In the genomic region with DNA sequence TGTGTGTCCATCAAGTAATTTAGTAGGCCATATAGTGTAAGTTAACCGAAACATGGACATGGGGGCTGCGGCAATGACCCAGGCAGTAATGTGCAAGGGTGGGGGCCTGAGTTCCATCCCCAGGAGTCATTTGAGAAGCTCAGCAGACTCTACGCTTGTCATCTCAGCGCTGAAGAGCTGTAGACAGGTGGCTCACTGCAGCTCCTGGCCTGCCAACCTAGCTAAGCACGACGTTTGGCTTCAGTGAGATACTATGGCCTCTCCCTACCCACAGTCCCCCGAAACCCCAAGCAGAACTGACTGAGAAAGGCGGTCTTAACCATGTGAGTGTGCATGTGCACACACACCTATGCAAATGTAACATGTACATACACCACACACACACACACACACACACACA, we compare ENCODE assay signal across 22 mouse cellular contexts. TPM values are rescaled to one million over a fixed set of nuclear protein-coding genes. Genes with fewer than 3 reads are reported as not detected.
DNase-seq lines count a peak whose midpoint lies in the region; ATAC-seq and TF ChIP-seq lines count a peak whose summit lies in the region.
"Had no signal": no experiment of that assay in that cellular context is flagged by ENCODE, and none has a peak within 500 bp of the region (broad histone marks: within the 10 kb centered on the region; RNA-seq: fewer than 3 reads in every experiment).

No protein-coding gene starts in this region.

- TF ChIP-seq POLR2A in myocyte (IDR thresholded peaks at IDR 0.05; ENCODE audit: insufficient read length, low read depth): no peak

- intact Hi-C loops in gastrocnemius, adult 2 months (cut with DNase I): no loop called here

- H3ac ChIP-seq in myocyte (ENCODE audit: control insufficient read depth, insufficient read length): no peak overlapping the region

- TF ChIP-seq CTCF in gastrocnemius, adult 2 months (IDR thresholded peaks at IDR 0.05): no peak
- TF ChIP-seq CTCF in liver, embryonic 14.5 days (IDR thresholded peaks at IDR 0.05; ENCODE audit: low read depth): no peak

- 85% methylated on average over 8 of the region's 8 CpGs for WGBS in intestine, embryonic 16.5 days
- WGBS in intestine, embryonic 15.5 days: 83% methylated on average over 8 of the region's 8 CpGs
- WGBS in liver, embryonic 14.5 days (ENCODE audit: insufficient replicate concordance): 64% methylated on average over 8 of the region's 8 CpGs

- H3K36me3 ChIP-seq in intestine, embryonic 16.5 days (ENCODE audit: control insufficient read depth, insufficient read depth, low read length): no peaks in the 10 kb centered on the region
- no peaks in the 10 kb centered on the region for H3K36me3 ChIP-seq in intestine, embryonic 15.5 days
- H3K36me3 ChIP-seq in liver, embryonic 14.5 days (replicated peaks; ENCODE audit: control insufficient read depth, insufficient read depth, low read depth): no peaks in the 10 kb centered on the region
- no peaks in the 10 kb centered on the region for H3K36me3 ChIP-seq in myocyte (ENCODE audit: control insufficient read depth, insufficient read depth)
- H3K36me3 ChIP-seq: embryonic facial prominence, embryonic 15.5 days; hindbrain, embryonic 12.5 days; lung, embryonic 15.5 days; neural tube, embryonic 15.5 days had no signal

- no peak for ATAC-seq in intestine, embryonic 16.5 days
- no peak for ATAC-seq in intestine, embryonic 15.5 days
- ATAC-seq in liver, embryonic 14.5 days (ENCODE audit: insufficient read depth): no peak
- no peak for ATAC-seq in megakaryocyte-erythroid progenitor cell, adult 5-6 weeks (replicated peaks; ENCODE audit: low FRiP score, low TSS enrichment, poor library complexity, severe bottlenecking)

- no peak overlapping the region for H3K4me3 ChIP-seq in gastrocnemius, adult 2 months
- H3K4me3 ChIP-seq in intestine, embryonic 16.5 days (ENCODE audit: low read length): peak overlapping the region; percentile 7; the same call in 1 of the 2 replicates
- H3K4me3 ChIP-seq in intestine, embryonic 15.5 days (replicated peaks): no peak overlapping the region
- H3K4me3 ChIP-seq in liver, embryonic 14.5 days (ENCODE audit: insufficient read depth in 1 of 2, low read depth in 2 of 2, low read length in 2 of 2): no peak overlapping the region
- no peak overlapping the region for H3K4me3 ChIP-seq in myocyte
- H3K4me3 ChIP-seq: embryonic facial prominence, embryonic 15.5 days; hindbrain, embryonic 12.5 days; left cerebral cortex, adult 2 months; lung, embryonic 15.5 days; neural tube, embryonic 15.5 days had no signal

- H3K27me3 ChIP-seq in intestine, embryonic 16.5 days (replicated peaks; ENCODE audit: control insufficient read depth, insufficient read depth, low read length): peaks cover 17% of the 10 kb centered on the region
- peaks cover 27% of the 10 kb centered on the region for H3K27me3 ChIP-seq in intestine, embryonic 15.5 days (replicated peaks)
- 0 out of 2 replicates have a peak, but pooled peaks cover 2% of the 10 kb centered on the region for H3K27me3 ChIP-seq in liver, embryonic 14.5 days (ENCODE audit: control insufficient read depth, insufficient read depth, low read length)
- peaks cover 35% of the 10 kb centered on the region for H3K27me3 ChIP-seq in myocyte (ENCODE audit: control insufficient read depth, insufficient read depth, insufficient read length)

- TF ChIP-seq EP300 in liver, embryonic 14.5 days (IDR thresholded peaks at IDR 0.05; ENCODE audit: low read depth): no peak

- peak; percentile 37 for DNase-seq in gastrocnemius, adult 2 months
- DNase-seq in gastrocnemius, postnatal 25 days: no peak
- no peak for DNase-seq in liver, embryonic 14.5 days (ENCODE audit: low read depth in 3 of 3, low spot score in 3 of 3)
- DNase-seq: cerebellum, adult 11 months; cerebellum, postnatal 36 days; embryo, embryonic 11 days; gastrocnemius, postnatal 10 days; heart, adult 18-20 months; kidney, adult 8-10 months; kidney, postnatal 10 days; lung, postnatal 4 days had no signal

- no peak overlapping the region; the same call in 1 of the 2 replicates for H3K4me2 ChIP-seq in intestine, embryonic 16.5 days (ENCODE audit: low read depth, low read length)
- H3K4me2 ChIP-seq in intestine, embryonic 15.5 days (replicated peaks): no peak overlapping the region
- H3K4me2 ChIP-seq in liver, embryonic 14.5 days (ENCODE audit: low read depth): peak overlapping the region; percentile 37
- no peak overlapping the region for H3K4me2 ChIP-seq in myocyte (ENCODE audit: low read depth)
- H3K4me2 ChIP-seq: embryonic facial prominence, embryonic 15.5 days; hindbrain, embryonic 12.5 days; lung, embryonic 15.5 days; neural tube, embryonic 15.5 days had no signal

- H3K9me3 ChIP-seq in intestine, embryonic 16.5 days (ENCODE audit: control insufficient read depth, low read length): no peaks in the 10 kb centered on the region
- H3K9me3 ChIP-seq in intestine, embryonic 15.5 days: no peaks in the 10 kb centered on the region
- no peaks in the 10 kb centered on the region for H3K9me3 ChIP-seq in liver, embryonic 14.5 days (ENCODE audit: control insufficient read depth, low read length)
- H3K9me3 ChIP-seq: embryonic facial prominence, embryonic 15.5 days; hindbrain, embryonic 12.5 days; lung, embryonic 15.5 days; neural tube, embryonic 15.5 days had no signal

- H3K27ac ChIP-seq in gastrocnemius, adult 2 months: no peak overlapping the region
- H3K27ac ChIP-seq in intestine, embryonic 16.5 days (ENCODE audit: low read length): 0 out of 2 replicates have a peak overlapping the region, but pooled peaks have one; percentile 19
- H3K27ac ChIP-seq in intestine, embryonic 15.5 days: no peak overlapping the region
- peak overlapping the region; percentile 97 for H3K27ac ChIP-seq in liver, embryonic 14.5 days
- H3K27ac ChIP-seq: embryonic facial prominence, embryonic 15.5 days; hindbrain, embryonic 12.5 days; left cerebral cortex, adult 2 months; lung, embryonic 15.5 days; neural tube, embryonic 15.5 days had no signal

- no peak overlapping the region for H3K9ac ChIP-seq in intestine, embryonic 16.5 days (ENCODE audit: low read depth, low read length)
- H3K9ac ChIP-seq in intestine, embryonic 15.5 days: no peak overlapping the region
- H3K9ac ChIP-seq in liver, embryonic 14.5 days (replicated peaks): peak overlapping the region; percentile 15; the same call in 1 of the 2 replicates
- H3K9ac ChIP-seq: embryonic facial prominence, embryonic 15.5 days; hindbrain, embryonic 12.5 days; lung, embryonic 15.5 days; neural tube, embryonic 15.5 days had no signal

- peaks cover 15% of the 10 kb centered on the region for H3K4me1 ChIP-seq in intestine, embryonic 16.5 days (ENCODE audit: control insufficient read depth, insufficient read depth, low read length)
- H3K4me1 ChIP-seq in intestine, embryonic 15.5 days (replicated peaks): peaks cover 9% of the 10 kb centered on the region
- peaks cover 44 to 45% of the 10 kb centered on the region in 2 experiments for H3K4me1 ChIP-seq in liver, embryonic 14.5 days (replicated peaks; ENCODE audit: control insufficient read depth in 2 of 2, insufficient read depth in 2 of 2, low read length in 1 of 2)

- no peaks in the 10 kb centered on the region for H3K79me2 ChIP-seq in myocyte (ENCODE audit: control insufficient read depth, insufficient read depth)

TF ChIP-seq in myocyte, 11 proteins besides CTCF, POLR2A, EP300 and RAD21:
- TF ChIP-seq MYOD1 (IDR thresholded peaks at IDR 0.05; ENCODE audit: control insufficient read depth in 1 of 3, insufficient read length in 2 of 3, low read depth in 2 of 3) (peak in 2 of 3 experiments; percentile 77 to 81), USF1 (IDR thresholded peaks at IDR 0.05; ENCODE audit: low read depth) (no peak)

RNA-seq across cellular contexts. Expression of gene Slc30a10, which starts 3.6 kb away (rescaled TPM):
- not detected for total RNA-seq in gastrocnemius, adult 2 months (2021)
- not detected for total RNA-seq in gastrocnemius, postnatal 25 days (2021)
- 3.0 and 3.7 TPM in 2 replicates for polyA plus RNA-seq in intestine, embryonic 16.5 days (2015; fragmentation: Nextera tagmentation; extraction: Ambion mirVana)
- polyA plus RNA-seq in intestine, embryonic 15.5 days (2015; fragmentation: Nextera tagmentation; extraction: Ambion mirVana): 2.3 TPM in 2 replicates
- 19.5 and 21.2 TPM in 2 replicates for polyA plus RNA-seq in liver, embryonic 14.5 days (2012; rRNA removed)
- polyA plus RNA-seq in liver, embryonic 14.5 days (2014; fragmentation: Nextera tagmentation; extraction: Ambion mirVana): 13.3 and 14.9 TPM in 2 replicates
- not detected for polyA plus RNA-seq in myocyte (2012; fragmentation: generic; extraction: Trizol)
- total RNA-seq in megakaryocyte-erythroid progenitor cell, adult 5-6 weeks (2014; fragmentation: Nextera tagmentation): 0.96 and 1.1 TPM in 2 replicates
- 1.7 TPM in 1 of 2 replicates, not detected in the other for total RNA-seq in megakaryocyte-erythroid progenitor cell, adult 5-6 weeks (2017)
- total RNA-seq: heart, adult 18-20 months had no signal
- polyA plus RNA-seq: adrenal gland, adult 2 months; C2C12; lung, embryonic 15.5 days had no signal

Comparison
In these comparisons a context has a peak if more than half of its experiments do, and no peak if none do; other contexts are left out.
1. H3K27ac ChIP-seq: peak in intestine, embryonic 16.5 days (single experiment) and liver, embryonic 14.5 days (single experiment); none in gastrocnemius, adult 2 months (single experiment) and intestine, embryonic 15.5 days (single experiment).